Mouse (Mus musculus) right cerebral cortex, postnatal 25 days (tissue): ENCODE results near the gene Ccar1.
A peak's percentile ranks its signal among the peaks of the same experiment; 100 is the strongest.
"Not testable (repeated sequence)": the region's sequence is repeated elsewhere in the genome, so short reads cannot be mapped to it uniquely, and the experiment has no call there.

Experiments used
- DNase-seq: peaks from one replicate; pipeline ENCODE4 v3.0.0; 2022

The Ccar1 gene

GRCm38 (mm10) chr10:62724936-62725335, 67.2 kb downstream of the Ccar1 start:
- DNase-seq: no peak

- DNase-seq: no peak
These were observed 69.4 kb downstream of the Ccar1 start for GRCm38 (mm10) chr10:62722701-62723100.

- DNase-seq: not testable (repeated sequence)
These were observed 71.5 kb downstream of the Ccar1 start for GRCm38 (mm10) chr10:62720574-62720973.

GRCm38 (mm10) chr10:62713457-62713856, 78.6 kb downstream of the Ccar1 start:
- DNase-seq: no peak

DNA sequence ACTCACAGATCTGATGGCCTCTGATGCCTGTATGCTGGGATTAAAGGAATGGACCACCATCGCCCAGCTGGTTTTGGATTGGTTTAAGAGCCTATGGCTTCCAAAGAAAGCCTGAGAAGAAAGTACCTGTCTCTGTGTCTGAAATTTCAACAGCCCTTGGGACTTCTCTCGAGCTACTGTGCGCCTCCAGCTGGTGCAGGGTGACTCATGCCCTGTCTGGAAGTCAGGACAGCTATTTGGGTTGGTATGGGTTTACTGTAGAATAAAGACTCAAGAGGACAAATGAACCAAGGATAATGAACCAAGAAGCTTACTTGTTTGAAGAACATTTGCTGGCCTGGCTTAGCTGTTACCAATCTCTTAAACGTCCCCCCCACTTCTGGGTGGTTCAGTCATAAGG, 88.5 kb downstream of the Ccar1 start:
- no peak for DNase-seq

GRCm38 (mm10) chr10:62702436-62702835, 89.7 kb downstream of the Ccar1 start:
- peak; percentile 50 for DNase-seq
